Mouse (Mus musculus) C2C12 (cell line): ENCODE measurements around the gene Myo5a.

Experiments used
- CTCF ChIP-seq: IDR thresholded peaks from one replicate; pipeline ENCODE4 v1.5.1; 2011; ENCODE audit not compliant: control insufficient read depth, insufficient read depth, insufficient read length
- MYOD1 ChIP-seq: IDR thresholded peaks from one replicate; pipeline ENCODE4 v1.6.1; 2011; ENCODE audit warnings: low read depth; ENCODE audit not compliant: control insufficient read depth, insufficient read length

- TF ChIP-seq CTCF (no peak), MYOD1 (no peak)
Measured at GRCm38 (mm10) chr9:75023150-75023894, 47.5 kb upstream of the Myo5a start.
